Mouse (Mus musculus): ENCODE data around the gene Zfp551.

Gene Zfp551

GRCm38 (mm10) chr7:12422245-12422849 is at the start of gene Zfp551:
Gene Zfp551, minus strand, starts transcription at chr7:12422751.
- POLR2A ChIA-PET, result interaction anchor here in 2 of 4 experiments (1.0 to 1.2 kb wide), 2 partner anchors 56 to 75 kb away, joined by 3 to 4 read pairs; partner anchors contain the start of gene Zfp606 (in 1 of the 2)
- CTCF ChIA-PET, result no interaction called here

GRCm38 (mm10) chr7:12422855-12423254 is 304 bp upstream of the Zfp551 start:
- ChIA-PET CTCF (no interaction called here), POLR2A (interaction anchor here in 2 of 4 experiments (1.0 to 1.2 kb wide), 2 partner anchors 55 to 74 kb away, joined by 3 to 4 read pairs; partner anchors contain the start of gene Zfp606 (in 1 of the 2))

GRCm38 (mm10) chr7:12421741-12422140 is 810 bp downstream of the Zfp551 start:
- POLR2A ChIA-PET, result interaction anchor here in 2 of 4 experiments (1.0 to 1.2 kb wide), 2 partner anchors 56 to 75 kb away, joined by 3 to 4 read pairs; partner anchors contain the start of gene Zfp606 (in 1 of the 2)
- CTCF ChIA-PET, result no interaction called here

DNA sequence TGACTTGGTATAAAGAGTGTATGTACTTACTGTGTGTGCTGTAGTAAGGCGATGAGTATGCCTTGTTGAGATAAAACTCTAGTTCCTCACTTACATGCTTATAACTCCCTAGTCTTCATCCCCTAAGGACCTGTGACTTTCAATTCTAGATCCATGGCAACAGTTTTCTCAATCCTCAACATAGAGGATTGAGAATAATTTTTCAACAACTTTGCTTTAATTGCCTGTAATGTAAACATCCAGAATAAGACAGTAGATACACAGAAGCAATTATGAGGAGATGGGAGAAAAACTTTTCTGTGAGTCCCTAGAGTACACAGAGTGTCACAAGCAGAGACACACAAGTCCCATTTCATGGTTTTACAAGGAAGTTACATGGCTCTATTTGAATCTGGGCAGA is 53.4 kb downstream of the Zfp551 start, which contains the start of gene Vmn1r84:
Gene Vmn1r84 (minus strand): TSS at position 101 of the 400 bp plus-strand sequence.
- POLR2A ChIA-PET, result no interaction called here
- CTCF ChIA-PET, result interaction anchor here in 1 of 4 experiments (0.7 kb wide), 1 partner anchor 87 kb away, joined by 3 read pairs; no protein-coding TSS in a partner anchor
